ENCODE assay signal across 8 mouse cellular contexts in genomic region chr9:123509638-123510604, GRCm38 (mm10). TPM values are rescaled to one million over a fixed set of nuclear protein-coding genes. Genes with fewer than 3 reads are reported as not detected.
DNase-seq lines count a peak whose midpoint lies in the region; ATAC-seq and TF ChIP-seq lines count a peak whose summit lies in the region.

No protein-coding gene starts in this region.

- ATAC-seq in hindbrain, embryonic 13.5 days (ENCODE audit: low FRiP score): no peak; the same call in 1 of the 2 replicates
- no peak for ATAC-seq in hindbrain, embryonic 12.5 days (ENCODE audit: low FRiP score)
- peak; percentile 59; the same call in 1 of the 2 replicates for ATAC-seq in forebrain, embryonic 16.5 days
- peak; percentile 71 for ATAC-seq in megakaryocyte-erythroid progenitor cell, adult 5-6 weeks (replicated peaks; ENCODE audit: low FRiP score, low TSS enrichment, poor library complexity, severe bottlenecking)
- no peak for ATAC-seq in lung, postnatal 0 days

- H3K9me3 ChIP-seq in hindbrain, embryonic 13.5 days: no peaks in the 10 kb centered on the region
- no peaks in the 10 kb centered on the region for H3K9me3 ChIP-seq in hindbrain, embryonic 12.5 days (replicated peaks)
- H3K9me3 ChIP-seq in forebrain, embryonic 16.5 days (ENCODE audit: control insufficient read depth, low read length): no peaks in the 10 kb centered on the region
- H3K9me3 ChIP-seq in lung, postnatal 0 days (ENCODE audit: low read length): no peaks in the 10 kb centered on the region

- H3K4me3 ChIP-seq in hindbrain, embryonic 13.5 days: no peak overlapping the region
- H3K4me3 ChIP-seq in hindbrain, embryonic 12.5 days: no peak overlapping the region
- no peak overlapping the region for H3K4me3 ChIP-seq in forebrain, embryonic 16.5 days (replicated peaks; ENCODE audit: low read length)
- H3K4me3 ChIP-seq in lung, postnatal 0 days (ENCODE audit: low read depth, low read length): no peak overlapping the region

- no peak for TF ChIP-seq CTCF in lung, postnatal 0 days (IDR thresholded peaks at IDR 0.05)

- no peak for TF ChIP-seq EP300 in lung, postnatal 0 days (IDR thresholded peaks at IDR 0.05)

- H3K4me2 ChIP-seq in hindbrain, embryonic 13.5 days: no peak overlapping the region
- H3K4me2 ChIP-seq in hindbrain, embryonic 12.5 days (replicated peaks): no peak overlapping the region
- H3K4me2 ChIP-seq in forebrain, embryonic 16.5 days (ENCODE audit: low read length): no peak overlapping the region
- H3K4me2 ChIP-seq in lung, postnatal 0 days (replicated peaks; ENCODE audit: low read depth, low read length): no peak overlapping the region

- peaks cover 9% of the 10 kb centered on the region for H3K4me1 ChIP-seq in hindbrain, embryonic 13.5 days (replicated peaks)
- 0 out of 2 replicates have a peak, but pooled peaks cover 2% of the 10 kb centered on the region for H3K4me1 ChIP-seq in hindbrain, embryonic 12.5 days
- no peaks in the 10 kb centered on the region; the same call in 1 of the 2 replicates for H3K4me1 ChIP-seq in forebrain, embryonic 16.5 days (replicated peaks; ENCODE audit: control insufficient read depth, insufficient read depth, low read length)
- peaks cover 13% of the 10 kb centered on the region for H3K4me1 ChIP-seq in lung, postnatal 0 days (ENCODE audit: insufficient read depth, low read depth, low read length)

- DNase-seq in B cell, adult 2 months: peak; percentile 69 to 76
- no peak for DNase-seq in urinary bladder, postnatal 4 days (ENCODE audit: low spot score in 2 of 2)
- DNase-seq in lung, postnatal 0 days (ENCODE audit: low spot score): no peak
- no peak for DNase-seq in adrenal gland, postnatal 10 days

- WGBS in hindbrain, embryonic 13.5 days: 71% methylated on average over 8 of the region's 8 CpGs
- 77% methylated on average over 8 of the region's 8 CpGs for WGBS in hindbrain, embryonic 12.5 days
- WGBS in forebrain, embryonic 16.5 days: 77% methylated on average over 8 of the region's 8 CpGs
- WGBS in lung, postnatal 0 days: 61% methylated on average over 8 of the region's 8 CpGs

- no peaks in the 10 kb centered on the region for H3K27me3 ChIP-seq in hindbrain, embryonic 13.5 days
- no peaks in the 10 kb centered on the region for H3K27me3 ChIP-seq in hindbrain, embryonic 12.5 days
- no peaks in the 10 kb centered on the region for H3K27me3 ChIP-seq in forebrain, embryonic 16.5 days (replicated peaks; ENCODE audit: control insufficient read depth, insufficient read depth, low read length)
- no peaks in the 10 kb centered on the region for H3K27me3 ChIP-seq in lung, postnatal 0 days (replicated peaks; ENCODE audit: insufficient read depth, low read length)

- H3K27ac ChIP-seq in hindbrain, embryonic 13.5 days: 0 out of 2 replicates have a peak overlapping the region, but pooled peaks have one; percentile 13
- no peak overlapping the region for H3K27ac ChIP-seq in hindbrain, embryonic 12.5 days
- no peak overlapping the region; the same call in 1 of the 2 replicates for H3K27ac ChIP-seq in forebrain, embryonic 16.5 days (ENCODE audit: low read length)
- no peak overlapping the region for H3K27ac ChIP-seq in lung, postnatal 0 days (ENCODE audit: low read length)

- H3K36me3 ChIP-seq in hindbrain, embryonic 13.5 days: peaks cover 13% of the 10 kb centered on the region
- H3K36me3 ChIP-seq in hindbrain, embryonic 12.5 days: peaks cover 18% of the 10 kb centered on the region
- no peaks in the 10 kb centered on the region for H3K36me3 ChIP-seq in forebrain, embryonic 16.5 days (ENCODE audit: control insufficient read depth, insufficient read depth)
- peaks cover 17% of the 10 kb centered on the region for H3K36me3 ChIP-seq in lung, postnatal 0 days (ENCODE audit: insufficient read depth, low read length)

- no peak overlapping the region for H3K9ac ChIP-seq in hindbrain, embryonic 13.5 days
- H3K9ac ChIP-seq in hindbrain, embryonic 12.5 days: no peak overlapping the region
- H3K9ac ChIP-seq in forebrain, embryonic 16.5 days (replicated peaks; ENCODE audit: low read depth, low read length): no peak overlapping the region
- no peak overlapping the region for H3K9ac ChIP-seq in lung, postnatal 0 days (replicated peaks; ENCODE audit: low read depth)

RNA-seq across cellular contexts. Expression of gene Sacm1l, which starts 19.6 kb away (rescaled TPM):
- 50.4 and 52.4 TPM in 2 replicates for polyA plus RNA-seq in hindbrain, embryonic 13.5 days (2015; fragmentation: Nextera tagmentation; extraction: Ambion mirVana)
- polyA plus RNA-seq in hindbrain, embryonic 12.5 days (2016; fragmentation: Nextera tagmentation; extraction: Ambion mirVana): 53.4 and 59.8 TPM in 2 replicates
- polyA plus RNA-seq in forebrain, embryonic 16.5 days (2015; fragmentation: Nextera tagmentation; extraction: Ambion mirVana): 54.2 and 60.3 TPM in 2 replicates
- 26.5 and 27.6 TPM in 2 replicates for total RNA-seq in megakaryocyte-erythroid progenitor cell, adult 5-6 weeks (2014; fragmentation: Nextera tagmentation)
- 60.5 and 70.7 TPM in 2 replicates for total RNA-seq in megakaryocyte-erythroid progenitor cell, adult 5-6 weeks (2017)
- polyA plus RNA-seq in lung, postnatal 0 days (2015; fragmentation: Nextera tagmentation; extraction: Ambion mirVana): 38.6 and 41.2 TPM in 2 replicates
- total RNA-seq in adrenal gland, postnatal 10 days (2021): 10 to 100 TPM; 60.2 to 84.8 TPM

RNA-seq across cellular contexts. Expression of gene Limd1, which starts 31.4 kb away (rescaled TPM):
- 17.3 and 18.1 TPM in 2 replicates for polyA plus RNA-seq in hindbrain, embryonic 13.5 days (2015; fragmentation: Nextera tagmentation; extraction: Ambion mirVana)
- polyA plus RNA-seq in hindbrain, embryonic 12.5 days (2016; fragmentation: Nextera tagmentation; extraction: Ambion mirVana): 39.2 and 41.3 TPM in 2 replicates
- 15.8 and 18.1 TPM in 2 replicates for polyA plus RNA-seq in forebrain, embryonic 16.5 days (2015; fragmentation: Nextera tagmentation; extraction: Ambion mirVana)
- total RNA-seq in megakaryocyte-erythroid progenitor cell, adult 5-6 weeks (2014; fragmentation: Nextera tagmentation): 40.2 and 42.1 TPM in 2 replicates
- total RNA-seq in megakaryocyte-erythroid progenitor cell, adult 5-6 weeks (2017): 24.7 and 26.4 TPM in 2 replicates
- polyA plus RNA-seq in lung, postnatal 0 days (2015; fragmentation: Nextera tagmentation; extraction: Ambion mirVana): 56.3 and 61.9 TPM in 2 replicates
- 10 to 100 TPM; 31.8 to 35.9 TPM for total RNA-seq in adrenal gland, postnatal 10 days (2021)

Comparison
In these comparisons a context has a peak if more than half of its experiments do, and no peak if none do; other contexts are left out.
1. ATAC-seq: peak in forebrain, embryonic 16.5 days (single experiment) and megakaryocyte-erythroid progenitor cell, adult 5-6 weeks (single experiment); none in hindbrain, embryonic 13.5 days (single experiment), hindbrain, embryonic 12.5 days (single experiment) and lung, postnatal 0 days (single experiment).
2. DNase-seq: peak in B cell, adult 2 months (2 of 2); none in urinary bladder, postnatal 4 days (0 of 2), lung, postnatal 0 days (single experiment) and adrenal gland, postnatal 10 days (single experiment).